Mouse (Mus musculus) embryonic fibroblast, embryonic 13.5 days (primary cell): ENCODE measurements around the gene Trpc1.

Experiments used
- CTCF ChIP-seq: IDR thresholded peaks from 2 replicates; pipeline ENCODE4 v1.5.1; 2011; ENCODE audit warnings: mild to moderate bottlenecking, control low read depth, low read length, moderate library complexity, borderline replicate concordance; ENCODE audit not compliant: insufficient read depth
- POLR2A ChIP-seq: IDR thresholded peaks from 2 replicates; pipeline ENCODE4 v1.6.1; 2011; ENCODE audit warnings: low read depth, mild to moderate bottlenecking, control low read depth, low read length, moderate library complexity

DNA sequence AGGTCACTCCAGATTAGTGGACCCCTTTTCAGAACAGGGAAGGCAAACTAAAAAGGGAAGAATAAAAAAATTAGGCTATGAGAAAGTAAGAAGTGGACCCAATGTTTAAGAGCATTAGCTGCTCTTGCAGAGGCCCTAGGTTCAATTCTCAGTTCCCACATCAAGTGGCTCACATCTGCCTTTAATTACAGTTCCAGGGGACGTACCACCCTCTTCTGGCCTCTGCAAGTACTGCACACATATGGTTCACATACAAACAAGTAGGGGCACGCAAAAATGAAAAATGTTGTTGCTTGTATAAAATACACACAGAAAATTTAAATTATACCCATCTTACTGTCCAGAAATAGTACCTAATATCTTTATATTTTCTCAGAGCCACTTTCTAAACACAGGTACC is 46.1 kb upstream of the Trpc1 start:
- TF ChIP-seq CTCF (no peak), POLR2A (no peak)
